Mouse (Mus musculus): ENCODE measurements at regions not wholly inside any gene's neighbourhood (a gene's known extent, or its start where the extent isn't known, plus 50 kb on each side); places are given as distances from the start of the nearest gene placed in this dataset.
A peak's percentile ranks its signal among the peaks of the same experiment; 100 is the strongest.

DNA sequence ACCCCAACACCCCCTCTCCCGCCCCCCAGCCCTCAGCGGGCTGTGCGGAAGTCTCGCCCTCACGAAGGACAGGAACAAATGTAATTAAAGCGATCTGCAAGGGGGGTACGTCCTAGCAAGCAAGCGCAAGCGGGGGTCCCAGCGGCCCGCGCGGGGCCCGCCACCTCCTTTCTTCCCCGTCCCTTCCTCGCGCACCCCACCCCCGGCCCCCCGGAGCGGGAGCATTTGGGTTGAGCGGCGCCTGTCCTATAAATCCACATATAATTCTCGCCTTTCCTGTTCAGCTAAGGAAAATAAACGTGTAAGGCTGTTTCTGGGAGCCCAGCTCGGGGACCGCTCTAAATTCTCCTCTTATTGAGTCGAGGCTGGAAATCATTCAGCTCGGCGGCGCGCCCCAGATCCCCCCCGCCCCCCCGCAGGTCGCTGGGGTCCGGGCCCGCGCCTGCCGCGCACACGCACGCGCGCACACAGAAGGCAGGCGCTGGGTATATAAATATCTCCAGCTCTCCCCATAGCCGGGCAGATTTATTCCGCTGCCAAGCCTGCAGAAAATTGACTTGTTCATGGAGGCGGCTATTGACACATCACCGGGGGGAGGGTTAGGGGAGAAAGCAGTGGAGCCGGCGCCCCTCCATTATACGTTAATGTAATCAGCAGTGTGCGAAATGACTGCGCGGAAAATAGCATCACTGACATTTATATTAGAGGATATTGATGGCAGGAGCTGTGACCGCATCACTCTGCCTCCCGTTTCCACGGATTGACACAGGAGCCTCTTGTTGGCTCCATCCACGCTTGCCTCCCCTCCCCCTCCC is 61.6 kb upstream of the Btrc start:
- WGBS = under 1% methylated on average over 57 of the region's 58 CpGs
- no peak for DNase-seq (ENCODE audit: low read depth in 1 of 2, low spot score in 2 of 2)
- no peak overlapping the region for H3K27ac ChIP-seq (ENCODE audit: insufficient read depth, low read length)
- TF ChIP-seq CTCF (IDR thresholded peaks at IDR 0.05; ENCODE audit: extremely low read depth, insufficient read depth, insufficient read length, insufficient replicate concordance) = no peak
- TF ChIP-seq POLR2A (IDR thresholded peaks at IDR 0.05; ENCODE audit: low read depth, low read length) = no peak
- H3K27me3 ChIP-seq (ENCODE audit: control insufficient read depth, insufficient read depth, low read length) = peaks cover 23% of the 10 kb centered on the region
- H3K4me1 ChIP-seq (ENCODE audit: control insufficient read depth, insufficient read depth, insufficient read length) = peaks cover 9% of the 10 kb centered on the region; the same call in 1 of the 2 replicates
- peak overlapping the region; percentile 48; the same call in 1 of the 2 replicates for H3K4me3 ChIP-seq (ENCODE audit: extremely low read depth, insufficient read depth, insufficient read length)
- H3K36me3 ChIP-seq (ENCODE audit: control insufficient read depth, insufficient read depth, low read length) = no peaks in the 10 kb centered on the region

DNA sequence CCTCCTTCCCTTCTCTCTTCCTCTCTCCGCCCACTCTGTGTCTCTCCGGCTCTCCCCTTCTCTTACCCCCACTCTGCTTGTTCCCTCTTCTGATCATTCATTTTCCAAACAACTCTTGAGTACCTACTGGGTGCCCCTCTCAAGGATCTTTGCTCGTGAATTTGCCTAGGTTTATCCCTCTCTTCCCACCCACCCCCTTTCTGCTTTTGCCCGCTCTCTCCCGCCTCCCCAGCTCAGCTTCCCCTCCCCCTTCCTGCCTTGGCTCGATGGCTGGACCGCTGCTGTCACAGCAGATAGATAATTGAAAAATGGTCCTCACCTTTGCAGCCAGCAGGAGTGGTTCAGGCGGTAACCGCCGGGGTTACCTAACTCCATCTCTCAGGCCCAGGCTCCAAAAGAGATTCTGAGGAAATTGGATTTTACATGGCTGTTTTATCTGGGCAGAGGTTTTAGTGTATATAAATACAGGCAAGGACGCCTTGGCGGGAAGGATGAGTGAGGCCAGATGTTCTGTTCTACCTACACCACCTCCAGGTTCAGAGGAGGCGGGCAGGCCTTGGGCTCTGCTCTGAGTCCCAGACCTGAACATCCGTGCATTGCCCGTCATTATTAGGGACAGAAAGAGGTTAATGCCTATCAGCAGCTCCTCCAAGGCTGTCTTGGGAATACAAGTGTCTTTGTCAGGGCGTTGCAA is 60.8 kb upstream of the Btrc start:
- 25% methylated on average over 16 of the region's 16 CpGs for WGBS
- DNase-seq (ENCODE audit: low read depth in 1 of 2, low spot score in 2 of 2) = no peak
- Histone ChIP-seq H3K36me3 (ENCODE audit: control insufficient read depth, insufficient read depth, low read length) (no peaks in the 10 kb centered on the region), H3K27me3 (ENCODE audit: control insufficient read depth, insufficient read depth, low read length) (peaks cover 23% of the 10 kb centered on the region), H3K4me1 (ENCODE audit: control insufficient read depth, insufficient read depth, insufficient read length) (peaks cover 13% of the 10 kb centered on the region; the same call in 1 of the 2 replicates), H3K4me3 (ENCODE audit: extremely low read depth, insufficient read depth, insufficient read length) (peak overlapping the region; percentile 48; the same call in 1 of the 2 replicates), H3K27ac (ENCODE audit: insufficient read depth, low read length) (no peak overlapping the region)
- TF ChIP-seq CTCF (IDR thresholded peaks at IDR 0.05; ENCODE audit: extremely low read depth, insufficient read depth, insufficient read length, insufficient replicate concordance) (no peak), POLR2A (IDR thresholded peaks at IDR 0.05; ENCODE audit: low read depth, low read length) (no peak)

DNA sequence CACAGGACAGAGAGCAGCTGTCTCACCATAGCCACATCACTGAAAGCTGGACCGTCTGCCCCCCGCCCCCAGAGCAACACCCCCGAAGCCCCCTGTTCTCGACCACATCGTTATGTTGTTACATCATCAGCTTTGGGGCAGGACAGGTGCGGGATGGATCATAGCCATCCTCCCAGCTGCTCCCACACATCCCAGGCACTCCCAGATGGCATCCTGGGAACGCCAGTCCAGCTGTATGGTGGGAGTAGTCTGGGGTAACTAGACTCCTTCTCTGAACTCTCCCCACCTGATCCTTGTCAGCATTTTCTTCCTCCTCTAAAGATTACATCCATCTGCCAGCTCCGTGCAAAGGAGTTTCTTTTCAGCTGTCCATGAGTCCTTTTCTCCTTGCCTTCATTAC is 59.0 kb upstream of the Btrc start:
- Histone ChIP-seq H3K4me1 (ENCODE audit: control insufficient read depth, insufficient read depth, insufficient read length) (peaks cover 15% of the 10 kb centered on the region; the same call in 1 of the 2 replicates), H3K4me3 (ENCODE audit: extremely low read depth, insufficient read depth, insufficient read length) (no peak overlapping the region), H3K27ac (ENCODE audit: insufficient read depth, low read length) (no peak overlapping the region), H3K27me3 (ENCODE audit: control insufficient read depth, insufficient read depth, low read length) (peaks cover 20% of the 10 kb centered on the region), H3K36me3 (ENCODE audit: control insufficient read depth, insufficient read depth, low read length) (no peaks in the 10 kb centered on the region)
- 29% methylated on average over 8 of the region's 8 CpGs for WGBS
- TF ChIP-seq POLR2A (IDR thresholded peaks at IDR 0.05; ENCODE audit: low read depth, low read length) (no peak), CTCF (IDR thresholded peaks at IDR 0.05; ENCODE audit: extremely low read depth, insufficient read depth, insufficient read length, insufficient replicate concordance) (no peak)
- no peak for DNase-seq (ENCODE audit: low read depth in 1 of 2, low spot score in 2 of 2)

DNA sequence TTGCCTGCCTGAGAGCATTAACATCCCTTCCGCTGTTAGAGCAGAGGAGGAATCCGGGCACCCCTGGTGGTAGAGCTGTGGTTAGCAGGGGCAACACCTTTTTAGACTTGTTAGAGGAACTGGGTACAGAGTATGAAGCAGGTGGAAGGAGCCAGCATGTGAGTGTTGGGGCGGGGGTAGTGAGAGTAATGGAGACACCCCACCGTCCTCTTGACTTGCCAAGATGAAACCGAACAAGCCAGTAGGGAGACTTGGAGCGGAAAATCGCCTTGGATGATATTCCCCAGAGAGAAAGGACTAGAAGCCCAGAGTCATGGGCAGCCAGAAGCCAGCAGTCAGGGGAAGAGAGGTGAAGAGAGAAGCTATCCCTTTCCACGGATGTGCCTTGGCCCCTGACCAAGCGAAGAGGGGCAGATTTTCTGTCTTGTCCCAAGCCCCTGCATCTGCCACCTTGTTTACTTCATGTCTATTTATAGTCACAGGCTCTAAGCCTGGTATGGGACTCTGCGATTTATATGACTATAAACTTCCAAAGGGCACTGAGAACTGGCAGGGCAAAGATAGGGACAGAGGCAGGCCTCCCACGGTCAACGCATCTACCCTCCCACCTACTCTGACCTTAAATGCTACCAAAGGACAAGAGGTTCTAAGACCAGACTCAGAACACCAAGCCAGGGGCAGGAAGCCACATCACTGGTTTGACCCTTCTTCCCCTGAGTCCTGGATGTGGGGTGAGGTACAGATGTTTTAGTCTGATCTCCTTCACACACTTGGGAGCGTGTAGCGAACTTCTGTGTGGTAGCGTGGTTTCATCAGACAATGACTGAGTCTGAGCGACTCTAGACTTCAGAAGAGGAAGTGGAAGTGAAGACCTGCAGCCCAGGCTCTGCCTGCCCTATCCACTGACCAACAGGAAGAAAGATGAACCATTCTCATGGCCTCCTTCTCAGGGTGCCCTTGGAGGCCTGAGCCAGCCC is 55.9 kb upstream of the Btrc start:
- WGBS = 22% methylated on average over 16 of the region's 16 CpGs
- TF ChIP-seq POLR2A (IDR thresholded peaks at IDR 0.05; ENCODE audit: low read depth, low read length) (no peak), CTCF (IDR thresholded peaks at IDR 0.05; ENCODE audit: extremely low read depth, insufficient read depth, insufficient read length, insufficient replicate concordance) (peak; percentile 29; the same call in 1 of the 2 replicates)
- peaks cover 6% of the 10 kb centered on the region; the same call in 1 of the 2 replicates for H3K4me1 ChIP-seq (ENCODE audit: control insufficient read depth, insufficient read depth, insufficient read length)
- H3K4me3 ChIP-seq (ENCODE audit: extremely low read depth, insufficient read depth, insufficient read length) = no peak overlapping the region
- no peaks in the 10 kb centered on the region for H3K36me3 ChIP-seq (ENCODE audit: control insufficient read depth, insufficient read depth, low read length)
- DNase-seq (ENCODE audit: low read depth in 1 of 2, low spot score in 2 of 2) = peak; percentile 63 to 73
- peaks cover 4% of the 10 kb centered on the region for H3K27me3 ChIP-seq (ENCODE audit: control insufficient read depth, insufficient read depth, low read length)
- no peak overlapping the region for H3K27ac ChIP-seq (ENCODE audit: insufficient read depth, low read length)

DNA sequence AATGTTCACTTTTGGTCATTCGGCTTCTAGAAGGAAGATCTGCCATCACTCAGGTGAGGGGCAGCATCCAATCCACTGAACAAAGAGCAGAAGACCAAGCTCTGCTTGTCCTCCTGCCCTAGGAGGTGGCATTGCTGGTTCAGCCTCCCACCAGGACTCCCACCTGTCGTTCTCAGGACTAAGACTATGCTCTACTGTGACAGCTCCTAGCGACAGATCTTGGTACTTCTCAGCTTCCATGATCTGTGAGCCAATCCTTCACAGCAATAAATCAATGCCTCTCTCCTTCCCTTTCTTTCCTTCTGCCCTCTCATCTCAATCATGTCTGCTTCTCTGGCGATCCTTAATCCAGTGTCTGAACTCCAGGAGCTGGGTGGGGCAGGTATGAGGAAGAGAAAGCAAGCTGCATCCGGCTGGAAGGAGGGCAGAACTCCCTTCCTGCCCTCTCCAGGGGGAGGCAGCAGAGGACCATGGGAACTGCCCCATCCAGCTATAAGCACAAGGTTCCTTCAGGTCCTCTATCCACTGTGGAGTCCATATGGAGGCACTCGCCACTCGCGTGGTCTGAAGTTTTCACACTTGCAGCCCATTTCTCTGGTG is 54.8 kb upstream of the Btrc start:
- Histone ChIP-seq H3K36me3 (ENCODE audit: control insufficient read depth, insufficient read depth, low read length) (no peaks in the 10 kb centered on the region), H3K4me1 (ENCODE audit: control insufficient read depth, insufficient read depth, insufficient read length) (peaks cover 6% of the 10 kb centered on the region; the same call in 1 of the 2 replicates), H3K27ac (ENCODE audit: insufficient read depth, low read length) (no peak overlapping the region), H3K4me3 (ENCODE audit: extremely low read depth, insufficient read depth, insufficient read length) (no peak overlapping the region), H3K27me3 (ENCODE audit: control insufficient read depth, insufficient read depth, low read length) (peaks cover 2% of the 10 kb centered on the region)
- DNase-seq (ENCODE audit: low read depth in 1 of 2, low spot score in 2 of 2) = no peak
- WGBS = 67% methylated on average over 8 of the region's 8 CpGs
- TF ChIP-seq POLR2A (IDR thresholded peaks at IDR 0.05; ENCODE audit: low read depth, low read length) (no peak), CTCF (IDR thresholded peaks at IDR 0.05; ENCODE audit: extremely low read depth, insufficient read depth, insufficient read length, insufficient replicate concordance) (no peak)

Data from spleen, adult 2 months (tissue).